19 mouse cellular contexts compared by ENCODE assay signal in genomic region chr16:6000016-6000415, GRCm38 (mm10).
A peak's percentile ranks its signal among the peaks of the same experiment; 100 is the strongest.
DNase-seq lines count a peak whose midpoint lies in the region; ATAC-seq and TF ChIP-seq lines count a peak whose summit lies in the region.
"Had no signal": no experiment of that assay in that cellular context is flagged by ENCODE, and none has a peak within 500 bp of the region (broad histone marks: within the 10 kb centered on the region; RNA-seq: fewer than 3 reads in every experiment).

No protein-coding gene starts in this region.

- no peak for TF ChIP-seq CTCF in forebrain, postnatal 0 days (IDR thresholded peaks at IDR 0.05; ENCODE audit: low read depth)

- no peaks in the 10 kb centered on the region for H3K4me1 ChIP-seq in embryonic facial prominence, embryonic 11.5 days (ENCODE audit: control insufficient read depth, insufficient read depth, low read length)
- peaks cover 6% of the 10 kb centered on the region for H3K4me1 ChIP-seq in embryonic facial prominence, embryonic 10.5 days
- 0 out of 2 replicates have a peak, but pooled peaks cover 5% of the 10 kb centered on the region for H3K4me1 ChIP-seq in hindbrain, embryonic 12.5 days
- H3K4me1 ChIP-seq in limb, embryonic 10.5 days: no peaks in the 10 kb centered on the region
- no peaks in the 10 kb centered on the region for H3K4me1 ChIP-seq in forebrain, postnatal 0 days (ENCODE audit: insufficient read depth)
- H3K4me1 ChIP-seq: lung, embryonic 15.5 days had no signal

- no peak overlapping the region for H3K9ac ChIP-seq in embryonic facial prominence, embryonic 11.5 days (replicated peaks; ENCODE audit: low read length)
- no peak overlapping the region for H3K9ac ChIP-seq in hindbrain, embryonic 12.5 days
- no peak overlapping the region for H3K9ac ChIP-seq in forebrain, postnatal 0 days
- H3K9ac ChIP-seq: forebrain, embryonic 12.5 days; liver, embryonic 14.5 days; lung, embryonic 15.5 days had no signal

- no peaks in the 10 kb centered on the region for H3K27me3 ChIP-seq in embryonic facial prominence, embryonic 11.5 days (ENCODE audit: control insufficient read depth, insufficient read depth, low read length)
- no peaks in the 10 kb centered on the region for H3K27me3 ChIP-seq in embryonic facial prominence, embryonic 10.5 days (replicated peaks; ENCODE audit: low read depth, poor library complexity, severe bottlenecking)
- H3K27me3 ChIP-seq in hindbrain, embryonic 12.5 days: peaks cover 15% of the 10 kb centered on the region
- no peaks in the 10 kb centered on the region for H3K27me3 ChIP-seq in limb, embryonic 10.5 days (ENCODE audit: low read depth, poor library complexity, severe bottlenecking)
- no peaks in the 10 kb centered on the region for H3K27me3 ChIP-seq in forebrain, postnatal 0 days (ENCODE audit: insufficient read depth, low read length)
- H3K27me3 ChIP-seq: forebrain, embryonic 12.5 days; lung, embryonic 15.5 days; Patski had no signal

- 40% methylated on average over 1 of the region's 1 CpGs for WGBS in embryonic facial prominence, embryonic 11.5 days
- 46% methylated on average over 1 of the region's 1 CpGs for WGBS in embryonic facial prominence, embryonic 10.5 days
- WGBS in hindbrain, embryonic 12.5 days: 67% methylated on average over 1 of the region's 1 CpGs
- WGBS in limb, embryonic 10.5 days: 75% methylated on average over 1 of the region's 1 CpGs
- WGBS in forebrain, postnatal 0 days: 92% methylated on average over 1 of the region's 1 CpGs

- no peak overlapping the region for H3K4me2 ChIP-seq in embryonic facial prominence, embryonic 11.5 days (ENCODE audit: low read depth, low read length)
- no peak overlapping the region for H3K4me2 ChIP-seq in hindbrain, embryonic 12.5 days (replicated peaks)
- H3K4me2 ChIP-seq in forebrain, postnatal 0 days (ENCODE audit: low read depth): no peak overlapping the region
- H3K4me2 ChIP-seq: forebrain, embryonic 12.5 days; lung, embryonic 15.5 days had no signal

- ATAC-seq in embryonic facial prominence, embryonic 11.5 days (replicated peaks; ENCODE audit: insufficient number of reproducible peaks, low FRiP score, low TSS enrichment, low read depth): no peak
- no peak for ATAC-seq in hindbrain, embryonic 12.5 days (ENCODE audit: low FRiP score)
- no peak for ATAC-seq in forebrain, postnatal 0 days
- ATAC-seq: Patski had no signal

- peak; percentile 6 for DNase-seq in embryonic facial prominence, embryonic 11.5 days (ENCODE audit: low spot score)
- DNase-seq in embryonic facial prominence, embryonic 10.5 days (ENCODE audit: low spot score): no peak
- DNase-seq in Muller cell, postnatal 12 days (ENCODE audit: inconsistent ontology term): peak; percentile 24
- peak; percentile 40 to 69 for DNase-seq in kidney, adult 8-10 months
- DNase-seq in kidney, postnatal 14 days: peak; percentile 40
- no peak for DNase-seq in limb, embryonic 10.5 days (ENCODE audit: low spot score)
- no peak for DNase-seq in forebrain, postnatal 0 days
- DNase-seq: adrenal gland, postnatal 10 days; cerebellum, adult 11-12 months; cerebellum, postnatal 36 days; gastrocnemius, postnatal 14 days had no signal

- H3K4me3 ChIP-seq in embryonic facial prominence, embryonic 11.5 days (ENCODE audit: low read depth, low read length): no peak overlapping the region
- H3K4me3 ChIP-seq in embryonic facial prominence, embryonic 10.5 days: no peak overlapping the region
- no peak overlapping the region for H3K4me3 ChIP-seq in hindbrain, embryonic 12.5 days
- no peak overlapping the region for H3K4me3 ChIP-seq in limb, embryonic 10.5 days
- no peak overlapping the region for H3K4me3 ChIP-seq in forebrain, postnatal 0 days (ENCODE audit: low read depth, low read length)
- H3K4me3 ChIP-seq: forebrain, embryonic 12.5 days; hindbrain, embryonic 10.5 days; lung, embryonic 15.5 days; midbrain, embryonic 10.5 days had no signal

- no peaks in the 10 kb centered on the region for H3K36me3 ChIP-seq in embryonic facial prominence, embryonic 11.5 days (replicated peaks; ENCODE audit: control insufficient read depth, insufficient read depth, low read depth, low read length)
- H3K36me3 ChIP-seq in embryonic facial prominence, embryonic 10.5 days (replicated peaks): no peaks in the 10 kb centered on the region
- no peaks in the 10 kb centered on the region for H3K36me3 ChIP-seq in hindbrain, embryonic 12.5 days
- no peaks in the 10 kb centered on the region for H3K36me3 ChIP-seq in limb, embryonic 10.5 days
- H3K36me3 ChIP-seq in forebrain, postnatal 0 days (ENCODE audit: insufficient read depth): no peaks in the 10 kb centered on the region
- H3K36me3 ChIP-seq: forebrain, embryonic 12.5 days; hindbrain, embryonic 10.5 days; lung, embryonic 15.5 days; midbrain, embryonic 10.5 days had no signal

- H3K9me3 ChIP-seq in embryonic facial prominence, embryonic 11.5 days (replicated peaks; ENCODE audit: control insufficient read depth, low read length): no peaks in the 10 kb centered on the region
- H3K9me3 ChIP-seq in embryonic facial prominence, embryonic 10.5 days: no peaks in the 10 kb centered on the region
- no peaks in the 10 kb centered on the region for H3K9me3 ChIP-seq in hindbrain, embryonic 12.5 days (replicated peaks)
- H3K9me3 ChIP-seq in limb, embryonic 10.5 days (replicated peaks): no peaks in the 10 kb centered on the region
- no peaks in the 10 kb centered on the region for H3K9me3 ChIP-seq in forebrain, postnatal 0 days (ENCODE audit: low read length)
- H3K9me3 ChIP-seq: forebrain, embryonic 12.5 days; hindbrain, embryonic 10.5 days; lung, embryonic 15.5 days; midbrain, embryonic 10.5 days had no signal

- no peak overlapping the region for H3K27ac ChIP-seq in embryonic facial prominence, embryonic 11.5 days (replicated peaks; ENCODE audit: low read depth, low read length)
- H3K27ac ChIP-seq in embryonic facial prominence, embryonic 10.5 days (replicated peaks): no peak overlapping the region
- no peak overlapping the region for H3K27ac ChIP-seq in hindbrain, embryonic 12.5 days
- no peak overlapping the region for H3K27ac ChIP-seq in limb, embryonic 10.5 days
- H3K27ac ChIP-seq in forebrain, postnatal 0 days (ENCODE audit: low read depth, low read length): no peak overlapping the region
- H3K27ac ChIP-seq: forebrain, embryonic 12.5 days; hindbrain, embryonic 10.5 days; liver, embryonic 14.5 days; lung, embryonic 15.5 days; macrophage; midbrain, embryonic 10.5 days had no signal

Comparison
In these comparisons a context has a peak if more than half of its experiments do, and no peak if none do; other contexts are left out.
1. DNase-seq: peak in embryonic facial prominence, embryonic 11.5 days (single experiment), Muller cell, postnatal 12 days (single experiment), kidney, adult 8-10 months (2 of 2) and kidney, postnatal 14 days (single experiment); none in embryonic facial prominence, embryonic 10.5 days (single experiment), limb, embryonic 10.5 days (single experiment) and forebrain, postnatal 0 days (single experiment).